Mouse (Mus musculus): Measurements from ENCODE around the gene Sbno2.

Sbno2 gene

DNA sequence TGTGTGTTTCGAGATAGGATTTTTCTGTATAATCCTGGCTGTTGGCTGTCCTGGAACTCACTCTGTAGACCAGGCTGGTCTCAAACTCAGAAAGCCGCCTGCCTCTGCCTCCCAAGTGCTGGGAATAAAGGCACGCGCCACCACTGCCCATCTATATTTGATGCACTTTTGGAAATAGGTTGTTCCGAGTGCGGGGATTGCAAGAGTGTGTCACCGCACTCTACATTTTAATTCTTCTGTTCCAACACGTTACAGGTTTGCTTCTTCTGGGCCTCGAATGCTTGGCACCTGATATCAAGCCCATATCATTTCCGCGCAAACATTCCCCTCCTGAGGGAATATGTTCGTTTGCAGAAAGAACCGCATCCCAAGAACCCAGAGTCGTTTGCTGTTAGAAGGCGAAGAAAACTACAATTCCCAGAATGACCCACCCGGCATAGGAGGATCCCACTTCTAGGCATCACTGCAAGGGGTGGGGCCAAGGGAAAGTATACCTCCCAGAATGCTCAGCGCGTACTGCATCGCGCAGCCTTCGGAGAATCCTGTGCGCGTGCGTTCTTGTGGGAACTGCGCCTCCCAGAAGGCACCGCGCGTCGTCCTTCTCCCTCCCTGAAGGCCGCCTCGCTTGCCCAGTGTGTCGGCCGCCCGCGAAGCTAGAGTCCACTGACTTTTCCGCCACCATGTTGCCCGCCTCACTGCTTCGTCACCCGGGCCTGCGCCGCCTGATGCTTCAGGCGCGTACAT lies 36.6 kb upstream of the Sbno2 start:
- in situ Hi-C loops (cut with MboI, MseI) = no loop called here

DNA sequence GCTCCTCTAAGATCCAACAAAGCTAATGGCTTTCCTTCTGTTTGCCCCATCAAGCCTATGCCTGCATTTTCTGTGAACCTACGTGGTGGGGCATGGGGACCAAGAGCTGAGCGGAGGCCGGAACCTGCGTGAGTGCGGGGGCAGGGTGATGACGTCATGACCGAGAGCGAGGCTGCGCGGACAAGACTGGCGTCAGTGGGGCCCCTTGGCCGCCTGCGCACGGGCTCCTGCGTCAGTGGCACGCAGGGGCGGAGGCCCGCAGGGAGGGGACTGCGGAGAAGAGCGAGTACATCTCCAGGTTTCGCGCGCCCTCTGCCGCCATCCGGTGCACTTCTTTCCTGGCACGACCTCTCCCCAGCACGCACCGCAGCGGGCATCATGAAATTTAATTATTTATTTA lies 35.9 kb upstream of the Sbno2 start:
- in situ Hi-C loops (cut with MboI, MseI) = no loop called here

DNA sequence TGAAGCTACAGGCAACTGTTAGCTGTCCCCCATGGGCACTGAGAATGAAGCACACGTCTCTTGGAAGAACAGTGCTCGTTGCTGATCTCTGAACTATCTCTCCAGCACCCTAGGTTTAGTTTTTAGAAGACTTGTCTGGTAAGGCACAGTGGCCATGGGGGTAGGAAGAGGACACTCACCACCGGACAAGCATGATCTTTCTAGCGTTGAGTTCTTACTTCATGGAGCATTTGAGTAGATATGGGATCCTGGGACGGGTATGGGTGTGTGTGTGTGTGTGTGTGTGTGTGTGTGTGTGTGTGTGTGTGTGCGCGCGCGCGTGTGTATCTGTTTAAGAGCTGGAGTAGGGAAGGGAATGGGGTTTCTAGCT lies 35.3 kb upstream of the Sbno2 start, which contains the start of gene Cbarp:
TSS of gene Cbarp (minus strand) at position 170 of the 370 bp plus-strand sequence.
- in situ Hi-C loops (cut with MboI, MseI) = no loop called here

DNA sequence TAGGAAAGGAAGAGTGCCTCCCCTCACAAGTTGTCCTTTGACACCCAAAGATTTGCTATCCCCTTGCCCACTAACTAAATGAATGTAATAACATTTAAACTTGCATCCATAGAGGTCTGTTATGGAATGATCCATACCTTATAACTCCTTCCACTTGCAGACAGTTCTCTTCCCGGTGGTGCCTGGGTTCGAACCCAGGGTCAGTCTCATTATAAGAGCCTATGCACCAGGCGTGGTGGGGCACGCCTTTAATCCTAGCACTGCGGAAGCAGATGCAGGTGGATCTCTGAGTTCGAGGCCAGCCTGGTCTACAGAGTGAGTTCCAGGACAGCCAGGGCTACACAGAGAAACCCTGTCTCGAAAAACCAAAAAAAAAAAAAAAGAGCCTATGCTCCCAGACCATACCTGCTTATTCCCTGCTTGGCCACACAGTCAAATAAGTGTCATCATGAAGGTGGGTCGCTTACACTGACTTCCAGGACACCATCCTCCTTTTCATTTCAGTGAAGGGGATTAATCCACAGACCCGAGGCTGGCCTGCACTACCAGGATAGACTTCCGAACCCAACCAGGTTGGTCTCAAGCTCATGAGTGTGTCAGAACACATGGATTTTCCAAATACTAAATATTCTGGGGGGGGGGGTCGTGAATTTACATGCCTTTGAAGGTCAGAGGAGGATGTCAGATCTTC lies 34.7 kb upstream of the Sbno2 start:
- in situ Hi-C loops (cut with MboI, MseI) = no loop called here

DNA sequence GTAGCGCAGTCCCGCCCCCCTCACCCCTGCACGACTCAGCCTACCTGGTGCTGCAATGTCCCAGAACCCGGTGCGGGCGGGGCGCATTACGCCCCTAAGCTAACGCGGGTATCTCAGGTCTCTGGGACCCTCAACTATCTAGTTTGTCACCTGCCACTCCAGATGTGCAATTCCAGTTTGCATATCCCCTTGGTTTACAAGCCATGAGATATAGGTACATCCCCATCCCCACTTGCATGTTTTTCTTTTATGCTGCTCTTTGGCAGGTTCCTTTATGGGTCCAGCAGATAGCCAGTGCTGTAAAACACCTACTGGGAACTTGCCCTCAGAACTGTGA lies 34.0 kb upstream of the Sbno2 start:
- in situ Hi-C loops (cut with MboI, MseI) = no loop called here

DNA sequence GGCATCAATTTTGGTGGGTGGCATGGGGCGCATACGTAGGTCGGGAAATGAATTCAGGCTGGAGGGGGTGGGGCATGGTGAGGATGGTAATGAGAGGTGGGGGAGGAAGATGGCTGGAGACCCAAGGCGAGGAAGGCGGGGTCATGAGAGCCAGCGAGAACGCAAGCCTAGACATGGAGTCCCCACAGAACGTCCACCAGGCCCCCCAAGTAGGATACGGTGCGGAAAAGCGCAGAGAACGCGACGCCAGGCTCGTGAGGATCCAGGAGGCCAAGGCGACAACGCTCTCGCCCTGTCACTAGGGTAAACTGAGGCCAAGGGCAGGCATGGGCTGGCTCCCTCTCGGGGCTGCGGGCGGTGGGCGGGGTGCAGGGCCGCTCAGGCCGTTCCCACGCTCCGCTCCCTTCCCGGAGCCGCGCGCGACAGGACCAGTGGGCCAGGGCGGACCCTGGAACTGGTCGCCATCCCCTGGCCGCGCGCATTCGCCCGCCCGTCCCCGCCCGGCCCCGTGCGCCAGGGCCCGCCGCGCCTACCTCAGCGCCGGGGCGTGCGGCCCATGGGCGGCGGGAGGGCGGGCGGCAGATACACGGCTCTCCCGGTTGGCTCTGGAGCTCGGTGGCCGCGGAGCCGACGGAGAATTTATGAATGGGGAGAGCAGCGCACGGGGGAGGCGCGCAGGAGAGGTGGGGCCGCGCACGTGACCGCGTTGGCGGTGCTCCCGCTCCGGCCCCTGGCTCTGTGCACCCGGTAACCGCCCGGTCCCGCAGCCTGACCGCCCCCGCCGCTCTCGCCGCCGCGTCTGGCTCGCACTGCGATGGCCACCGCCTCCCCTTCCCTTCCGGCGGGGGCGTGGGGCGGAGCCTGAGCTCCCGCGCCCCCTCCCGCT lies 33.4 kb upstream of the Sbno2 start, which contains the start of gene Atp5d:
TSS of gene Atp5d (plus strand) at position 80 of the 886 bp plus-strand sequence.
- in situ Hi-C loops (cut with MboI, MseI) = no loop called here

DNA sequence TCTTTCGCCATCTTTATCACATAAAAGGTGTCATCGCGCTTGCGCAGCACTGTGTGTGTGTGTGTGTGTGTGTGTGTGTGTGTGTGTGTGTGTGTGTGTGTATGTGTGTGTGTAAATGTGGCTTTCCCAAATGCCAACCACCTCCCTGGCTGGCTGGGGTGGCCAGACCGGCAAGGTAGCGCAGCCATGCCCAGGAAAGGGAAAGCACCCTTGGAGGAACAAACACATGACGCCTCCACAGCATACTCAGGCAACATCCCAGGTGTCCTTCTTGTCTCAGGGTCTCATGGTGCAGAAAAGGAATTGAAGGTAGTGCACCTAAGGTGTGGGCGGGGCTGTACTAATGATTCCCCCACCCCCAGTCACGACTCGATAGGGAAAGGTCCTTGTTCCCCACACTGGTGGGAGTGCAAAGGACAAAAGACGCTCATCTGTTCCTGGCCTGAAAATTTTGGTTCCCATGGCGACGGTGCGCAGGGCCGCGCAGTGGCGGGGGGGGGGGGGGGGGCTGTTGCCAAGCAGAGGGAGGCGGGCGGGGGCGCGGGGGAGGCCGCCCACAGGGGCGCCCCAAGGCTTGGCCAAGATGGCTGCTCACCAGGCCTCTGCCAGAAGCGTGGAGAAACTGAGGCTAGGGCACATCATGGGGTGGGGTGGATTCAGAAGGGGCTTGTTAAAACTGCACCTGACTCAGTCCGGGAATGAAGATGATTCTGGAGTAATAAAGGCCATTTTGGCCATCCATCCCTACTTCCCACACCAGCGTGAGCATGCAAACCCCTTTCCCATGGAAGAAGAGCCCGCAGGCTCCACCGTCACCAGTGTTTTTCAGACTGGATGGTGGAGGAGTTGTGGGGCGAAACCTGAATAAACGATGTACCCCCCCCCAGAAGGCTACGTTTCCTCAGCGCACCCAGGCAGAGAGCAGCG lies 32.5 kb upstream of the Sbno2 start:
- in situ Hi-C loops (cut with MboI, MseI) = no loop called here

DNA sequence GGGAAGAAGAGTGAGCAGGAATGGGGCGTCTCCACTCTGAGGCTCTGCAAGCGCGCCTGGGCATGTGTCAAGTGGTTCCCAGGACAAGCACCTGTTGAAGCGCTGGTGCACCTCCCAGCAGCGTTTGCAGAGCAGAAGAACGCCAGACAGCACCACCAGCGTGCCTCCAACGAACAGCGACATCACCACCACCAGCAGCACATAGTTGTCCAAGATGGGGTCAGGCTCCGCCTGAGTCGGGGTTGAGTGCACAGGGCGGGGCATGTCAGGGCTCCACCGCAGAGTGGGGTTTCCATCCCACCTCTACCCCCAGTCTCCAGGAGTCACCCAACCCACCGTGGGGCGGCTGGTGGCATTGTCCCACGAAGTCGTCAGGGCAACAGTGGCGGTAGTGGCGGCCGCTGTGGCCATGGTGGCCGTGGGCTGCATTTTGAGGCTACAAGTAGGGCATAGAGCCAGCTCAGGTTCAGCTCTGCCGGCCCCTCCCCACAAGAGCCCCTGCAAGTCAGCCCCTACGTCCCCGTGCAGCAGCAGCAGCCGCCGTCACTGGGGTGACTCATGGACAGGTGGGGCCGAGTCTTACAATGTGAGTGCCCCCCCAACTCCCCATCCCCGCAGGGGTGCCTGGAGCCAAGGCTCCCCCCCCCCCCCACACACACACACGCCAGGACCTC lies 31.7 kb upstream of the Sbno2 start:
- in situ Hi-C loops (cut with MboI, MseI) = no loop called here

DNA sequence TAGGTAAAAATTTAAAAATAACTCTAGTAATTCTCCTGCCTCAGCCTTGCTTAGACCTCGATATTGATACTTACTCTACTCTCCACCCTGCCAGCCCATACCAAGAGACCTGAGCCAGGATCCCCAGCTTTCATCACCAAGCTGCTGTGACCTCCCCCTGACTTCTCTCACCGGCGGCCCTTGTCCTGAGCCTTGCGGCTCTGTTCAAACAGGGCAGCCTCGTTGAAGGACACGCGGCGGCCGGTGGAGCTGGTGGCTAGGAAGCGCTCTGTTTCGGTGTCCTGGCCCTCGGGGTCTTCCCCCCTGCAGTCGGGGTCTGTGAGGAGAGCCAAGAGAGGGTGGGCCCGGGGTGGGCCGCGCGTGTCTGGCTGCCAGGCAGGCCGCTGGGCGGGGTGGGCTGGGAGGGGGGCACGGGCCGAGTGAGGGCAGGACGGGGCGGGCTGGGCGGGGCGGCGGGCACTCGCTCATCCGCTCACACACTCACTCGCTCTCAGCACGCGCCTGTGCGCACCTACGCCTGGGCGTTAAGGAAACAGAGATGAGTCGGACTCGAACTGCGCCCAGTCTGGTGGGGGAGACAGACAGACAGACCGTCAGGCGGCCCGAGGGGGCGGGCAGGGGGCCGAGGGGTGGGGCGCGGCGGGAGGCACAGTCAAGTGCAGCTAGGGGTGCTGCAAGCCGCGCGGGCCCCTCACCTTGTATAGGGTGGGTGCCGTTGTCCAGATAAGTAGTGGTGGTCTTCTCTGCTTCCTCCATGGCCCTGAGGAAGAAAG lies 31.0 kb upstream of the Sbno2 start:
- in situ Hi-C loops (cut with MboI, MseI) = no loop called here

DNA sequence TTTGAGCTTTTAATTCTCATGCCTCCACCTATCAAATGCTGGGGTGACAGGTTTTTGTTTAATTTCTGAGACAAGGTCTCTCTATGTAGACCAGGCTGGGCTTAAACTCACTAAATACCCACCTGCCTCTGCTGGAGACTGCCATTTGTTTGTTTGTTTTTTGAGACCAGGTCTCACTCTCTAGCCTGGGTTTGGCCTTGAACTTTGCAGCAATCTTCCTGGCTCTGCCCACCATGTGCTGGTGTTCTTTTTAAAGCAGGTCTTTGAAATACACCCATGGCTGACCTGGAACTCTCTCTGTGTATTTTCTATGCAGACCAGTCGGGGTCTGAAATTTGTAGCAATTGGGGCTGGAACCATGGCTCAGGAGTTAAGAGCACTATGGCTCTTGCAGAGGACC lies 30.3 kb upstream of the Sbno2 start:
- in situ Hi-C loops (cut with MboI, MseI) = no loop called here

DNA sequence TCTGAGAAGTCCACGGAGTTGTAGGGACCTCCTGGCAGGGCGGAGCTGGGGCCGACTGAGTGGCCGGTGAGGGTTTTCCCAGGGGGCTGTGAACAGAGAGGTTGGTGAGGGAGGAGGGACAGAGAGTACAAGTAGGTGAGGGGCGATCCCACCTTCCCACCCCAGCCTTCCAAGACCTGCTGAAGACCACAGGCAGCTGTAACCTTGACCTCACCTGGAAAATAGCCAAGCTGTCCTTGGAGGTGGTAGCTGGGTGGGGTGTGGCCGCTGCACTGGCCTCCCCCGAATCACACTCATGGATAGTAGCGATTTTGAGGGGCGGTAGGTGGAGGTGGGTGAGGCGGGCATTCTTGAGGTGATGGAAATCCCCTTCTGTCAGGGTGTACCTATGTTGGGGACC lies 29.8 kb upstream of the Sbno2 start:
- in situ Hi-C loops (cut with MboI, MseI) = no loop called here

DNA sequence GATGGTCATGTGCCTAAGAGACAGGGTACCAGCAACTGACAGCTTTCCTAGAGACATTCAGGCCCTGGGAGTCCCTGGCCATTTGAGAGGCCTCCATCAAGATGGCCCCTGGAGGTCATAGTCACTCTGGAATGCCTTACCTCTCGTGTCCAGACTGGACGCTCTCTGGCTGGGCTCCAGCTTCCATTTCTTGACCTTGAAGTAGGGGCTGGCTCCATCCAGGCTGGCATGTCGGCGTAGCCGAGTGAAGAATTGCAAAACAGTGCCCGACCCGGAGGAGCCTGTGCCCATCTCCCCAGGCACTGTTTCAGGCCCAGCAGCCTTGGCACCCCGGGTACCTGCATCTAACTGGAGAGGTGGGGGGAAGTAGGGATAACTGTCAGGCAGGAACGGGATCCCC lies 29.1 kb upstream of the Sbno2 start:
- in situ Hi-C loops (cut with MboI, MseI) = no loop called here

DNA sequence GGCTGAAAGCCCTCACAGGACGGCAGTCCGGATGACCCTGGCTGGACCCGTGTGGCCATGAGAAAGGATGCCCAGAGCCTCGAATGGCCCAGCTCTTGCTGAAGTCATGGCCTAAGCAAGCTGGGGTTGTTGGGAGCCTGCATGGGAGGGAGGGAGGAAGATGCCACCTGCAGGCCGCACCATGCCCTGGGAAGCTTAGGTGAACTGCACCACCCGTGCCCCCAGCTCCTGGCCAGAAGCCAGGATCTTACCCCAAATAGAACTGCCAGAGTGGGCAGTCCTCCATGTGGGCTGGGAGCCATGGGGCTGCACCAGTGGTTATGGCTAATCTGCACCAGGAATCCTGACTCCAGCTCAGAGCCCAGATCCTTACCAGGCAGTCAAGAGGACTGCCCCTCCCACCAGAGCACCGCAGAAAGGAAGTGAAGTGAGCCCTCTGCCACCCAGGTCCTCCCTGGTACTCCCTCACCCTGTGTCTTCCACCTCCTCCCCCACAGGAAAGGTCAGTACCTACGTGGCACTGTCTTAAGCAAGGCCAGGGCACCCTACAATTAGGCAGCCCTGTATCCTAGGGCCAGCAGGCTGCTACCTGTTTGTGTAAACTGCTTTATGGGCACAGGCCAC lies 28.0 kb upstream of the Sbno2 start:
- in situ Hi-C loops (cut with MboI, MseI) = no loop called here

DNA sequence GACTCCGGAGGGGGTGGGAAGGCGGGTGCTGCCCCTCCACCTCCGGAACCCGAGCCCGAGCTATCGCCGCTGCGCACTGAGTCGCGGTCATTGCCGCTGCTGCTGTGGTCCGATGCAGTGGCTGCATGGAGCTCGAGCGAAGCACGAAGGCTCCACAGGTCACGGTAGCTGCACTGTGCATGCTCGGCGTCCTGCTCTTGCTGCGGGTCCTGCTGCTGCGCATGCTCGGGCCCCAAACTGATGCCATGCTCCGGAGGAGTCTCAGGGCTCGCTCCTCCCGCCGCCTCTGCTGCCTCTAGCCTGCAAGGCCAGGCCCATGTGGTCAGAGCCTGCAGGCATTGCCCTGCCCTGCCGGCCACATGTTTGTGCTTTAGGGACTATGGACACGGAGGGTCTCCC lies 26.6 kb upstream of the Sbno2 start:
- in situ Hi-C loops (cut with MboI, MseI) = no loop called here

DNA sequence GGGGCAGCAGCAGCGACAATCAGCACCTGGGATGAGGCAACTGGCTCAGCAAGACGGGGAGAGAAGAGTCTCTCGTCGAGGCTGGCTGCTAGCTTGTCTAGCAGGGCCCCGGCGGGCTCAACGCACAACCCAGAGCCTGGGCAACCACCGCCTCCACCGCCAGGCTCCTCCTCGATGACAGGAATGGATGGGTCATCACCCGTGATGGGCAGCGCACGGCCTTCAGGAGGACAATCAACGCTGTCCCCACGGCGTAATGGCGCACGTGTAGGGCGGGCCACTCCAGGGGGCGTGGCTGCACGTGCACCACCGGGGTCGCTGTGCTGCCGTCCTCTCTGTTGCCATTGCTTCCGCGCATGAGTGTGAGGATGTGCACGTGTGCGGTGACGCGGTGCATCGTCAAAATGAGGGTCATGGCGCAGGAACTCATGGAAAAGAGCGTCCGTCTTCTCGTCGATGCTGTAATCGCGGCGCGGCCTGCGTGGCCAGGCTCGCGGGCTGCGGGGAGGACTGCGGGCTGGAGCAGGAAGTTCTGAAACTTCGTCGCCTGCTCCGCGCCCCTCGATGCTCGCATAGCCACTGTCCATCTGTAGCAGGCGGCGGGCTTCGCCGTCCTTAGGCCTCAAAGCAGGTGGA lies 26.1 kb upstream of the Sbno2 start:
- in situ Hi-C loops (cut with MboI, MseI) = no loop called here

DNA sequence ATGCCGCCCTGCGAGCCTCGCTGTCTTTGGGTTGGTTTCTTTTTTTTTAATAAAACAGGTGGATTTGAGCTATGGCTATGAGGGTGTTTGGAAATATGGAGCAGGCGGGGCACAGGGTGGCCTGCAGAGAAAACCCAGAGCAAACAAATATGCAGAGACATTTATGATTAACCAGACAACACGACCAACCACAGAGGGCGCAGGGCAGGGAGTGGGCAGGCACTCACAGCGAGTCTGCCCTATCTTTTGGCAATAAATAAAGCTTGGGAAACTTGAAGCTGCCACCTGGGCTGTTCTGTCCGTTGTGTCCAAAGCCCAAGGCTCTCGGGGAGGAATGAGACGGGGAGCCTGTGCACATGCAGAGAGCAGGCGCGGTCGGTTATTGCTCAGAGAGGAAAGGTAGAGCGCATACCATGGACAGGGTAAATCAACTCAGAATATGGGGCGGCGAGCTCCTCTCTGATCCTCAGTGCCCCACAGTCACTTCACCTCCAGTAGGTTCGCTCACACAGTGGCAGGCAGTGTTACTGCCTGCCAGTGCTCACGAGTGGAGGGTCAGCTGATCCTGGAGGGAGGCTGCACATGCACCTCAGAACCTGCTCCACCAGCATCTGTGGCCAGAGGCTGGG lies 25.1 kb upstream of the Sbno2 start:
- in situ Hi-C loops (cut with MboI, MseI) = no loop called here

DNA sequence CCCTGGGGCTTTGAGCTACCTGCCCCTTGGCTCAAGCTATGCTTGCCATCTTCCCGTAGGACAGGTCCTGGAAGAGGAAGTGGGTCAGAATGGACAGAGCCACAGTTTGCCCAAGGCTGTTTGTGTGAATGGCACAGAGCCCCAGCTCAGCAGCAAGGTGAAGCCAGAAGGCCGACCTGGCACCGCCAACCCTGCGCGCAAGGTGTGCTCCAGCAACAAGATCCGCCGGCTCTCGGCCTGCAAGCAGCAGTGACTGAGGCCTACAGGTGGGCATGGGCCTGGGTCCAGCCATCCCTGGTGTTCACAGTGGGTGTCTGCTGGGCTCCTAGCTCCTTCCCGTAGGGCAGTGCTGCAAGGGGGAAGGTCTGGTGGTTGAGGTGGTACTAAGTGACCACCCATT lies 24.5 kb upstream of the Sbno2 start:
- in situ Hi-C loops (cut with MboI, MseI) = no loop called here

DNA sequence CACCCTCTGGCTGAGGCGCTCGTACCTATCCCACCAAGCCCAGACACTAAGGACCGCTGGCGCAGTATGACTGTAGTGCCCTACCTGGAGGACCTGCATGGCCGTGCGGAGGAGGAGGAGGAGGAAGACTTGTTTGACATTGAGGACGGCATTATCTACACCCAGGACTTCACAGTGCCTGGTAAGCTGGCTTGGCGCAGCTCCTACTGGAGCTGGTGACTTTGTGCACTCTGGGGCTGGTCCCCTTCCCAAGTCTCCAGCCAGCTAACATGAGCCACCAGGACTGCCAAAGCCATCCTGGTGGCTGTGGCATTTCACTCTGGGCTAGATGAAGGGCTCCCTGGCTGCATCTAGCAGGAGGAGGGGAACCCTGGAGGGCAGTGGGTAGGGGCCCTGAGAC lies 22.5 kb upstream of the Sbno2 start:
- in situ Hi-C loops (cut with MboI, MseI) = no loop called here
